Mouse (Mus musculus): ENCODE data around the gene Fam53b. TPM values are rescaled to one million over a fixed set of nuclear protein-coding genes. Genes with fewer than 3 reads are reported as not detected.
"Not testable (repeated sequence)": the region's sequence is repeated elsewhere in the genome, so short reads cannot be mapped to it uniquely, and the experiment has no call there.

Fam53b gene
- polyA plus RNA-seq, 1 experiment from 2014 or later, result 16.6 TPM

- ATAC-seq (ENCODE audit: low FRiP score), result no peak
- no peak overlapping the region for H3K9ac ChIP-seq
- DNase-seq (ENCODE audit: low spot score), result no peak
- H3K36me3 ChIP-seq (replicated peaks; ENCODE audit: control insufficient read depth, insufficient read depth), result no peaks in the 10 kb centered on the region
- H3K27ac ChIP-seq, result no peak overlapping the region
- whole genome bisulfite sequencing, result 43% methylated on average over 8 of the region's 8 CpGs
- no peaks in the 10 kb centered on the region for H3K4me1 ChIP-seq (replicated peaks; ENCODE audit: control insufficient read depth, insufficient read depth, low read length)
- no peak overlapping the region for H3K4me2 ChIP-seq (replicated peaks)
- H3K4me3 ChIP-seq (replicated peaks; ENCODE audit: low read length), result no peak overlapping the region
- no peaks in the 10 kb centered on the region for H3K9me3 ChIP-seq (ENCODE audit: control insufficient read depth, low read length)
- H3K27me3 ChIP-seq (ENCODE audit: control insufficient read depth, insufficient read depth, low read length), result no peaks in the 10 kb centered on the region
Observed at GRCm38 (mm10) chr7:132665664-132666382, 147.9 kb downstream of the Fam53b start.

DNA sequence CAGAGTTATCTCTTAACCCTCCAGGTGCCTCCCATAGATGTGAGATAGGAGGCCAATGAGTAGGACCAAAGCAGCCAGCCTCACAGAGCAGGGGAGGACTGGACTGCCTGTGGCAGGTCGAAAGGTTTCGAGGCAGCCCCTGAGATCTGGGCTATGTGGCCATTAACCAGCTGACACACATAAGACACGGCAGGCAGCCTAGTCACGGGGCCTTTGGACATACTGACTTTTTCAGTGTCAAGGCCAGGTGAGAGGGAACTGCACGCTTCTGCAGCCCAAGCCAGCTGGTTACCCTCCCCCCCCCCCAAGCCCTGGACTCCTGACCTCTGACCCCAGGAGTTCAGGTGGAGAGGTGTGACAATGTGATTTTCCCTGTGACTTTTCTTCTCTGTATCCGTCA lies 148.9 kb downstream of the Fam53b start:
- WGBS, result 81% methylated on average over 6 of the region's 6 CpGs
- ATAC-seq (ENCODE audit: low FRiP score) (no peak), DNase-seq (ENCODE audit: low spot score) (no peak)
- Histone ChIP-seq H3K4me1 (replicated peaks; ENCODE audit: control insufficient read depth, insufficient read depth, low read length) (no peaks in the 10 kb centered on the region), H3K9ac (no peak overlapping the region), H3K9me3 (ENCODE audit: control insufficient read depth, low read length) (no peaks in the 10 kb centered on the region), H3K27ac (no peak overlapping the region), H3K4me2 (replicated peaks) (no peak overlapping the region), H3K4me3 (replicated peaks; ENCODE audit: low read length) (no peak overlapping the region), H3K36me3 (replicated peaks; ENCODE audit: control insufficient read depth, insufficient read depth) (no peaks in the 10 kb centered on the region), H3K27me3 (ENCODE audit: control insufficient read depth, insufficient read depth, low read length) (no peaks in the 10 kb centered on the region)

- whole genome bisulfite sequencing, result 74% methylated on average over 6 of the region's 6 CpGs
- not testable (repeated sequence) for H3K36me3 ChIP-seq (replicated peaks; ENCODE audit: control insufficient read depth, insufficient read depth); DNase-seq (ENCODE audit: low spot score); H3K4me2 ChIP-seq (replicated peaks); H3K9ac ChIP-seq; H3K4me1 ChIP-seq (replicated peaks; ENCODE audit: control insufficient read depth, insufficient read depth, low read length); ATAC-seq (ENCODE audit: low FRiP score); H3K27ac ChIP-seq; H3K4me3 ChIP-seq (replicated peaks; ENCODE audit: low read length); H3K9me3 ChIP-seq (ENCODE audit: control insufficient read depth, low read length); H3K27me3 ChIP-seq (ENCODE audit: control insufficient read depth, insufficient read depth, low read length)
Observed at GRCm38 (mm10) chr7:132662831-132663230, 150.9 kb downstream of the Fam53b start.

Other genes with a start within 250 kb of the Fam53b start
- 107 and 119 TPM in 2 replicates for gene Oat, start 237.5 kb downstream of the Fam53b start, polyA plus RNA-seq (2014; fragmentation: Nextera tagmentation; extraction: Ambion mirVana)
- gene Nkx1-2, start 214.2 kb downstream of the Fam53b start, polyA plus RNA-seq (2014; fragmentation: Nextera tagmentation; extraction: Ambion mirVana), result 0.47 and 0.74 TPM in 2 replicates
- 46.6 and 50.0 TPM in 2 replicates for gene Lhpp, start 203.2 kb downstream of the Fam53b start, polyA plus RNA-seq (2014; fragmentation: Nextera tagmentation; extraction: Ambion mirVana)
- 85.1 and 86.7 TPM in 2 replicates for gene Eef1akmt2, start 38.8 kb upstream of the Fam53b start, polyA plus RNA-seq (2014; fragmentation: Nextera tagmentation; extraction: Ambion mirVana)
- gene Abraxas2, start 45.3 kb upstream of the Fam53b start, polyA plus RNA-seq (2014; fragmentation: Nextera tagmentation; extraction: Ambion mirVana), result 36.4 and 44.9 TPM in 2 replicates
- gene Zranb1, start 117.3 kb upstream of the Fam53b start, polyA plus RNA-seq (2014; fragmentation: Nextera tagmentation; extraction: Ambion mirVana), result 32.6 and 32.8 TPM in 2 replicates